Mouse (Mus musculus): ENCODE measurements around the gene Gart. TPM values are rescaled to one million over a fixed set of nuclear protein-coding genes. Genes with fewer than 3 reads are reported as not detected.
A peak's percentile ranks its signal among the peaks of the same experiment; 100 is the strongest.
"Not testable (repeated sequence)": the region's sequence is repeated elsewhere in the genome, so short reads cannot be mapped to it uniquely, and the experiment has no call there.

Gart gene
- polyA plus RNA-seq, 1 experiment, result 292 TPM

GRCm38 (mm10) chr16:91645995-91646602 is 653 bp downstream of the Gart start:
- TF ChIP-seq CTCF (IDR thresholded peaks at IDR 0.05; ENCODE audit: low read depth, low read length) (no peak), POLR2A (IDR thresholded peaks at IDR 0.05; ENCODE audit: insufficient read depth, low read length) (no peak)
- Histone ChIP-seq H3K4me3 (ENCODE audit: low read depth, low read length) (peak overlapping the region; percentile 100), H3K27me3 (ENCODE audit: control insufficient read depth, insufficient read depth, low read length, poor library complexity, severe bottlenecking) (no peaks in the 10 kb centered on the region), H3K36me3 (ENCODE audit: control insufficient read depth, insufficient read depth, low read length, poor library complexity, severe bottlenecking) (peaks cover 28% of the 10 kb centered on the region), H3K9ac (ENCODE audit: low read depth, poor library complexity, severe bottlenecking) (peak overlapping the region; percentile 84), H3K27ac (ENCODE audit: insufficient read depth, low read length) (peak overlapping the region; percentile 20), H3K9me3 (replicated peaks; ENCODE audit: control insufficient read depth, insufficient read depth, low read length, poor library complexity, severe bottlenecking) (no peaks in the 10 kb centered on the region), H3K4me1 (ENCODE audit: control insufficient read depth, insufficient read depth, low read length) (no peaks in the 10 kb centered on the region)

- H3K4me3 ChIP-seq (ENCODE audit: low read depth, low read length); H3K4me1 ChIP-seq (ENCODE audit: control insufficient read depth, insufficient read depth, low read length); H3K27ac ChIP-seq (ENCODE audit: insufficient read depth, low read length); H3K9ac ChIP-seq (ENCODE audit: low read depth, poor library complexity, severe bottlenecking); H3K27me3 ChIP-seq (ENCODE audit: control insufficient read depth, insufficient read depth, low read length, poor library complexity, severe bottlenecking); H3K9me3 ChIP-seq (replicated peaks; ENCODE audit: control insufficient read depth, insufficient read depth, low read length, poor library complexity, severe bottlenecking): not testable (repeated sequence)
- H3K36me3 ChIP-seq (ENCODE audit: control insufficient read depth, insufficient read depth, low read length, poor library complexity, severe bottlenecking), result peaks cover 34% of the 10 kb centered on the region
Measured at GRCm38 (mm10) chr16:91645420-91645819, 1.3 kb downstream of the Gart start.

DNA sequence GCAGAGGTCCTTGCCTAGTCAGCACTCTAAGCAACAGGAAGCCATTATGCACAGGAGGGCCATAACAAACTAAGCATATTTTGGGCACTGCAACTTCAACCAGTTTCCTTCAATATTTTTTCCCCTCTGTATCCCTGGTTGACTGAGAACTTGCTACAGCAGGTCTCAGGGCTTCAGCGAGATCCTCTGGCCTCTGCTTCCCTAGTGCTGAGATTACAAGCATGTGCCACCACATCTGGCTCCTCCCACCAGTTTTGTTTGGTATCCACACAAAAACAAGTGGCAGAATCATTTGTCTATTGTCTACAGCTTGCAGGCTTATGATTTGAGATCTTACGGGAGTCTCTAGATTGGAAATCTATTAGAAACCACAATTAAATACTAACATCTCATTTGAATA is 1.9 kb downstream of the Gart start:
- peaks cover 39% of the 10 kb centered on the region for H3K36me3 ChIP-seq (ENCODE audit: control insufficient read depth, insufficient read depth, low read length, poor library complexity, severe bottlenecking)
- no peak overlapping the region for H3K27ac ChIP-seq (ENCODE audit: insufficient read depth, low read length)
- no peaks in the 10 kb centered on the region for H3K27me3 ChIP-seq (ENCODE audit: control insufficient read depth, insufficient read depth, low read length, poor library complexity, severe bottlenecking)
- H3K9ac ChIP-seq (ENCODE audit: low read depth, poor library complexity, severe bottlenecking), result peak overlapping the region; percentile 55; the same call in 1 of the 2 replicates
- no peak for TF ChIP-seq EP300 (IDR thresholded peaks at IDR 0.05; ENCODE audit: insufficient read depth, low read depth, low read length)
- no peak for TF ChIP-seq POLR2A (IDR thresholded peaks at IDR 0.05; ENCODE audit: insufficient read depth, low read length)
- TF ChIP-seq CTCF (IDR thresholded peaks at IDR 0.05; ENCODE audit: low read depth, low read length), result no peak
- peak overlapping the region; percentile 42 for H3K4me3 ChIP-seq (ENCODE audit: low read depth, low read length)
- no peaks in the 10 kb centered on the region for H3K4me1 ChIP-seq (ENCODE audit: control insufficient read depth, insufficient read depth, low read length)
- H3K9me3 ChIP-seq (replicated peaks; ENCODE audit: control insufficient read depth, insufficient read depth, low read length, poor library complexity, severe bottlenecking), result no peaks in the 10 kb centered on the region

DNA sequence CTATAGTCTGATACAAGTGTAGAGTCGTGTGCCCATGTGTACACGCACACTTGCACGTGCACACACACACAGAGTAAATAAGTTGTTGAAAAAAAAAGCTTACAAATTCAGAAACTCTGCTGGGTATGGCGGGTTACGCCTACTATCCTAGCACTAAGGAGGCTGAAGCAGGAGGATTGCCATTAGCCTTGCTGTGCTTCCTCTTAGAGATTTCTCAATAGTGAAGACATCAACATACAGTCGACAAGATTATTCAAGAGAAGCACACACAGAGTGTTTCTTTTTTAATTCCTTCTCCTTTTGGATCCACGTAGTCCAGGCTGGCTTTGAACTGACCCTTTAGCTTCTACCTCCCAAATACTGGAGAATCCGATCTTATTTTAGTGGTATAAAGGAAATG is 6.6 kb downstream of the Gart start:
- H3K36me3 ChIP-seq (ENCODE audit: control insufficient read depth, insufficient read depth, low read length, poor library complexity, severe bottlenecking), result peaks cover 84% of the 10 kb centered on the region

GRCm38 (mm10) chr16:91639636-91640035 is 7.1 kb downstream of the Gart start:
- Histone ChIP-seq H3K27ac (ENCODE audit: insufficient read depth, low read length) (no peak overlapping the region), H3K4me1 (ENCODE audit: control insufficient read depth, insufficient read depth, low read length) (no peaks in the 10 kb centered on the region), H3K9ac (ENCODE audit: low read depth, poor library complexity, severe bottlenecking) (no peak overlapping the region), H3K27me3 (ENCODE audit: control insufficient read depth, insufficient read depth, low read length, poor library complexity, severe bottlenecking) (no peaks in the 10 kb centered on the region), H3K36me3 (ENCODE audit: control insufficient read depth, insufficient read depth, low read length, poor library complexity, severe bottlenecking) (peaks cover 81% of the 10 kb centered on the region), H3K4me3 (ENCODE audit: low read depth, low read length) (no peak overlapping the region), H3K9me3 (replicated peaks; ENCODE audit: control insufficient read depth, insufficient read depth, low read length, poor library complexity, severe bottlenecking) (no peaks in the 10 kb centered on the region)
- TF ChIP-seq CTCF (IDR thresholded peaks at IDR 0.05; ENCODE audit: low read depth, low read length) (no peak), EP300 (IDR thresholded peaks at IDR 0.05; ENCODE audit: insufficient read depth, low read depth, low read length) (no peak), POLR2A (IDR thresholded peaks at IDR 0.05; ENCODE audit: insufficient read depth, low read length) (no peak)

More for the DNA sequence above, 6.6 kb downstream of the Gart start:
- Histone ChIP-seq H3K9me3 (replicated peaks; ENCODE audit: control insufficient read depth, insufficient read depth, low read length, poor library complexity, severe bottlenecking) (no peaks in the 10 kb centered on the region), H3K27ac (ENCODE audit: insufficient read depth, low read length) (no peak overlapping the region), H3K27me3 (ENCODE audit: control insufficient read depth, insufficient read depth, low read length, poor library complexity, severe bottlenecking) (no peaks in the 10 kb centered on the region), H3K9ac (ENCODE audit: low read depth, poor library complexity, severe bottlenecking) (no peak overlapping the region), H3K4me3 (ENCODE audit: low read depth, low read length) (no peak overlapping the region), H3K4me1 (ENCODE audit: control insufficient read depth, insufficient read depth, low read length) (no peaks in the 10 kb centered on the region)
- TF ChIP-seq POLR2A (IDR thresholded peaks at IDR 0.05; ENCODE audit: insufficient read depth, low read length) (no peak), EP300 (IDR thresholded peaks at IDR 0.05; ENCODE audit: insufficient read depth, low read depth, low read length) (no peak), CTCF (IDR thresholded peaks at IDR 0.05; ENCODE audit: low read depth, low read length) (no peak)

GRCm38 (mm10) chr16:91639161-91639560 is 7.6 kb downstream of the Gart start:
- no peaks in the 10 kb centered on the region for H3K9me3 ChIP-seq (replicated peaks; ENCODE audit: control insufficient read depth, insufficient read depth, low read length, poor library complexity, severe bottlenecking)
- H3K27me3 ChIP-seq (ENCODE audit: control insufficient read depth, insufficient read depth, low read length, poor library complexity, severe bottlenecking), result no peaks in the 10 kb centered on the region
- no peak overlapping the region for H3K27ac ChIP-seq (ENCODE audit: insufficient read depth, low read length)
- no peaks in the 10 kb centered on the region for H3K4me1 ChIP-seq (ENCODE audit: control insufficient read depth, insufficient read depth, low read length)
- H3K4me3 ChIP-seq (ENCODE audit: low read depth, low read length), result no peak overlapping the region
- H3K36me3 ChIP-seq (ENCODE audit: control insufficient read depth, insufficient read depth, low read length, poor library complexity, severe bottlenecking), result peaks cover 81% of the 10 kb centered on the region
- no peak overlapping the region for H3K9ac ChIP-seq (ENCODE audit: low read depth, poor library complexity, severe bottlenecking)
- TF ChIP-seq EP300 (IDR thresholded peaks at IDR 0.05; ENCODE audit: insufficient read depth, low read depth, low read length), result no peak
- no peak for TF ChIP-seq POLR2A (IDR thresholded peaks at IDR 0.05; ENCODE audit: insufficient read depth, low read length)
- no peak for TF ChIP-seq CTCF (IDR thresholded peaks at IDR 0.05; ENCODE audit: low read depth, low read length)
